14 mouse cellular contexts compared by ENCODE assay signal in genomic region chr2:34973087-34973486, GRCm38 (mm10). TPM values are rescaled to one million over a fixed set of nuclear protein-coding genes. Genes with fewer than 3 reads are reported as not detected.
A peak's percentile ranks its signal among the peaks of the same experiment; 100 is the strongest.
DNase-seq lines count a peak whose midpoint lies in the region.
"Had no signal": no experiment of that assay in that cellular context is flagged by ENCODE, and none has a peak within 500 bp of the region (broad histone marks: within the 10 kb centered on the region; RNA-seq: fewer than 3 reads in every experiment).

No protein-coding gene starts in this region.

- DNase-seq in thymus, postnatal 0 days (ENCODE audit: low spot score), result peak; percentile 41
- DNase-seq in thymus, adult 18-20 months, result no peak
- DNase-seq in thymus, postnatal 14 days, result peak; percentile 65
- DNase-seq in thymus, postnatal 4 days, result peak; percentile 58
- no peak for DNase-seq in frontal cortex, adult 2 months (ENCODE audit: extremely low spot score in 1 of 2, low spot score in 1 of 2)
- DNase-seq in left cerebral cortex, postnatal 14 days (ENCODE audit: low spot score in 2 of 2), result no peak
- DNase-seq: adrenal gland, adult 8-10 months; adrenal gland, postnatal 14 days; adrenal gland, postnatal 36 days; cerebellum, adult 11-12 months; cerebellum, adult 2 months; cerebellum, adult 9-10 months; cerebellum, postnatal 10 days; cerebellum, postnatal 25 days had no signal

- intact Hi-C loops in left cerebral cortex, postnatal 14 days (cut with DNase I), result no loop called here

RNA-seq across cellular contexts. Expression of gene Traf1, which starts 11.5 kb away (rescaled TPM):
- 14.3 and 15.4 TPM in 2 replicates for polyA plus RNA-seq in thymus, postnatal 0 days (2015; fragmentation: Nextera tagmentation; extraction: Ambion mirVana)
- 3.5 and 4.8 TPM in 2 replicates for polyA plus RNA-seq in frontal cortex, adult 2 months (2012; rRNA removed)
- under 1 TPM; 0.59 to 0.78 TPM for total RNA-seq in left cerebral cortex, postnatal 14 days (2021)

RNA-seq across cellular contexts. Expression of gene Phf19, which starts 59.3 kb away (rescaled TPM):
- 10.7 TPM in 2 replicates for polyA plus RNA-seq in thymus, postnatal 0 days (2015; fragmentation: Nextera tagmentation; extraction: Ambion mirVana)
- 1.2 and 1.3 TPM in 2 replicates for polyA plus RNA-seq in frontal cortex, adult 2 months (2012; rRNA removed)
- total RNA-seq in left cerebral cortex, postnatal 14 days (2021), result under 1 TPM; 0.68 to 0.82 TPM

Comparison
In these comparisons a context has a peak if more than half of its experiments do, and no peak if none do; other contexts are left out.
1. DNase-seq: peak in thymus, postnatal 0 days (single experiment), thymus, postnatal 14 days (single experiment) and thymus, postnatal 4 days (single experiment); none in thymus, adult 18-20 months (0 of 2), frontal cortex, adult 2 months (0 of 2) and left cerebral cortex, postnatal 14 days (0 of 2).